Mouse (Mus musculus) gonadal fat pad, adult 2 months (tissue): ENCODE data around the gene Gm10382. TPM values are rescaled to one million over a fixed set of nuclear protein-coding genes. Genes with fewer than 3 reads are reported as not detected.
"Not testable (repeated sequence)": the region's sequence is repeated elsewhere in the genome, so short reads cannot be mapped to it uniquely, and the experiment has no call there.

Source experiments
- DNase-seq: peaks from one replicate; pipeline ENCODE4 v3.0.0-alpha.2; 2012; ENCODE audit warnings: low read depth
- polyA plus RNA-seq: library from polyadenylated mRNA; depleted of rRNA; stranded (reverse); fragments of >200 nt; gene quantifications from 2 replicates; pipeline ENCODE4 v1.2.3, GENCODE M21; 2012; rRNA removed

The Gm10382 gene
- polyA plus RNA-seq, 1 experiment = 0.34 TPM

DNA sequence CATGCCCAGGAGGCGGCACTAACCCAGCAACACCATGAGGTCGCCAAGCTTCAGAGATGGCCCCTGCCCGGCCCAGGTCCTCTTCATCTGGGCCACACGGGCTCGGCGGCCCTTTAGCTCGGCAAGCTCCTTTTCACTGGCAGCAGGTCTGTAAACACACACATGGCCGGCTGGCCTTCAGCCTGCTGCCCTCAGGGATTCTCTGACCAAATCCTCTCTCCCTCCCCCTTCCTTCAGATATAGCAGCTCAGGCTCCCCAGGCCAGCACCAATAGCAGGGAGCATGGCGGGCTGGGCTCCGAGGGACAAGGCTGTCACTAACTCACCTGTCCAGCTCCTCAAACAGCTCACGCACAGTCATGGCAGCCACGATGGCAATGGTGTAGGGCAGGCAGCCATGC is 29.5 kb downstream of the Gm10382 start:
- DNase-seq = no peak

- DNase-seq = no peak
Measured at GRCm38 (mm10) chr5:125419124-125419523, 30.0 kb downstream of the Gm10382 start.

GRCm38 (mm10) chr5:125425698-125426276 is 36.7 kb downstream of the Gm10382 start:
- DNase-seq = no peak

DNA sequence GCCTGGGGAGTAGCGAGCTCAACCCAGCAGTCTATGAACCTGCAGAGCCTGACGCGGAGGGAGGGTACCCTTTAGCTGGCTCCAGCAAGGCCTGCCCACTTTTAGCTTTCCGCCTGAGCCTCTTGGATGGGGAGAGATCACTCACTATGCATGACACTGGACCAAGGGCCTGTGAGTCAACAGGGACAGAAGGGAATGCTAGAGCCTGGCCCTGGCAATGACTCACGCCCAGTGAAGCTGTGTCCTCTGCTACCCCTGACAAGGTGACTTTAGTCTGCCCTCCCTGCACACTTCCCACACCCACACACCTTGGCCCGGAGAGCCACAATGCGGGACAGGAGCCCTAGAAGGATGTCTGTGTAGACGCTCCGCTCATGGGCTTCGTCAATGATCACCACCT is 37.2 kb downstream of the Gm10382 start:
- no peak for DNase-seq

- not testable (repeated sequence) for DNase-seq
Measured at GRCm38 (mm10) chr5:125432324-125432723, 43.2 kb downstream of the Gm10382 start.

GRCm38 (mm10) chr5:125433793-125434337 is 44.7 kb downstream of the Gm10382 start, which contains the start of gene Dhx37:
Gene Dhx37 (minus strand): TSS chr5:125434121.
- DNase-seq = peak; percentile 45

DNA sequence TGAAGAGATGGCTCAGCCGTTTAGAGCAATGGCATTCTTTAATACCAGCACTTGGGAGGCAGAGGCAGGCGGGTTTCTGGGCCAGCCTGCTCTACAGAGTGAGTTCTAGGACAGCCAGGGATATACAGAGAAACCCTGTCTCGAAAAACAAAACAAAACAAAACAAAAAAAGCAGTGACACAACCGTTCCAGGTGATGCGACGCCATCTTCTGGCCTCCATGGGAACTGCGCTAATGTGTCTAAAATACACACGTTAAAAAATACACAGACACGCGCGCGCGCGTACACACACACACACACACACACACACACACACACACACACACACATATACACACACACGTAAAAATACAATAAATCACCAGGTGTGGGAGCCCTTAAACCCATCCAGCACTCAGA is 45.2 kb downstream of the Gm10382 start:
- not testable (repeated sequence) for DNase-seq

Other genes starting within 250 kb of the Gm10382 start
- gene Ncor2, start 210.1 kb upstream of the Gm10382 start, polyA plus RNA-seq = 31.3 and 74.2 TPM in 2 replicates
- gene Scarb1, start 48.2 kb upstream of the Gm10382 start, polyA plus RNA-seq = 215 and 243 TPM in 2 replicates
- gene Ubc, start 880 bp downstream of the Gm10382 start, polyA plus RNA-seq = 1,190 and 1,336 TPM in 2 replicates
- 21.5 and 28.7 TPM in 2 replicates for gene Dhx37, start 44.8 kb downstream of the Gm10382 start, polyA plus RNA-seq
- 20.2 and 20.4 TPM in 2 replicates for gene Bri3bp, start 52.2 kb downstream of the Gm10382 start, polyA plus RNA-seq
- 139 and 155 TPM in 2 replicates for gene Aacs, start 86.5 kb downstream of the Gm10382 start, polyA plus RNA-seq
- 1.6 and 2.5 TPM in 2 replicates for gene Tmem132b, start 142.5 kb downstream of the Gm10382 start, polyA plus RNA-seq